Mouse (Mus musculus): ENCODE measurements at regions not wholly inside any gene's neighbourhood (a gene's known extent, or its start where the extent isn't known, plus 50 kb on each side); places are given as distances from the start of the nearest gene placed in this dataset.

DNA sequence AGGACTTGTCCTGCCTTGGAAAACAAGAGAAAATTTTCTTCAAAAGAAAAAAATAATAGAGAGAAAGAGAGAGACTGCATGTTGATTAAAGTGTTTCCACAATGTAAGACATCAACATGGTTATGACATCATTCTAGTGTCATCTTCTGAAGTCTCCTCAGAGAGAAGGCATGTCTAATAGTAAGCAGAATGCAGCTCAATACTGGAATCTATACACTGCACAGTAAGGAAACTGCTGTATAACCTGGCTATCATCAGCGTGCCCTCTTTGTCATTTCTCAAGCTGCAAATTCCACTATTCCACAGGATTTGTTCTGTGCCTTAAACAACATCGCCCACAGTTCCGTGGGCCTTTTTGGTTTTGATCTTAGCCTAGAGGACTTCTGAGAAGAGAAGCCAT lies 82.8 kb upstream of the Mapk10 start:
- H3K4me1 ChIP-seq (ENCODE audit: insufficient read depth, low read depth, low read length): no peaks in the 10 kb centered on the region
- H3K9me3 ChIP-seq (replicated peaks): peaks cover 46% of the 10 kb centered on the region
- DNase-seq (ENCODE audit: low spot score): no peak
- H3K36me3 ChIP-seq (replicated peaks): no peaks in the 10 kb centered on the region
- no peak overlapping the region for H3K4me3 ChIP-seq (ENCODE audit: low read depth, low read length)
- H3K27me3 ChIP-seq (ENCODE audit: insufficient read depth, low read length): no peaks in the 10 kb centered on the region
- no peak for ATAC-seq (ENCODE audit: extremely low read depth, insufficient number of reproducible peaks, low FRiP score, poor library complexity, severe bottlenecking)
- no peak for TF ChIP-seq GATA2 (IDR thresholded peaks at IDR 0.05; ENCODE audit: borderline replicate concordance, low read depth, low read length)
- TF ChIP-seq CTCF (IDR thresholded peaks at IDR 0.05; ENCODE audit: low read depth, low read length): no peak
- no peak for TF ChIP-seq TAL1 (conservative IDR thresholded peaks at IDR 0.05; ENCODE audit: low read depth, low read length)
- TF ChIP-seq GATA1 (IDR thresholded peaks at IDR 0.05; ENCODE audit: borderline replicate concordance, low read length): no peak
- TF ChIP-seq POLR2AphosphoS5 (IDR thresholded peaks at IDR 0.05; ENCODE audit: insufficient replicate concordance, low read depth, low read length): no peak

DNA sequence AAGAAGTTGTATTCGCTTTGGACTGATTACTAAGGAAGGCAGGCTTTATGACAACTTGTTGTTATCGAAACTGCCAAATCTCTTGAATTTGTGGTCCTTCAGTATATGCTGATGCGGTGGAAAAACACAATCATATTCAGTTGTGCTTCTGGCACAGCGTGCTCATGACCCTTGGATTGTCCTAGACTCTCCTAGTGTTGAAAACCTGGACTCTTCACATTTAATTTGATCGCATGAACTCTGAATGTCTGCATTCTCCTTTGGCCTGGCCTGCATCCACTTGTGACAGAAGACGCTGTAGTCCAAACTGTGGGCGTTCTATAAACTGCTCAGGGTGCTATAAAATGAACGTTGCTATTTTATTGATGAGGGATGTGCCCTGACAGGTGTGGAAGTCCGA lies 80.6 kb upstream of the Mapk10 start:
- no peaks in the 10 kb centered on the region for H3K36me3 ChIP-seq (replicated peaks)
- H3K4me1 ChIP-seq (ENCODE audit: insufficient read depth, low read depth, low read length): no peaks in the 10 kb centered on the region
- H3K9me3 ChIP-seq (replicated peaks): peaks cover 42% of the 10 kb centered on the region
- ATAC-seq (ENCODE audit: extremely low read depth, insufficient number of reproducible peaks, low FRiP score, poor library complexity, severe bottlenecking): no peak
- DNase-seq (ENCODE audit: low spot score): no peak
- TF ChIP-seq GATA1 (IDR thresholded peaks at IDR 0.05; ENCODE audit: borderline replicate concordance, low read length): no peak
- TF ChIP-seq CTCF (IDR thresholded peaks at IDR 0.05; ENCODE audit: low read depth, low read length): no peak
- no peak for TF ChIP-seq GATA2 (IDR thresholded peaks at IDR 0.05; ENCODE audit: borderline replicate concordance, low read depth, low read length)
- H3K4me3 ChIP-seq (ENCODE audit: low read depth, low read length): no peak overlapping the region
- no peaks in the 10 kb centered on the region for H3K27me3 ChIP-seq (ENCODE audit: insufficient read depth, low read length)

- no peak overlapping the region for H3K4me3 ChIP-seq (ENCODE audit: low read depth, low read length)
- H3K9me3 ChIP-seq (replicated peaks): peaks cover 45% of the 10 kb centered on the region
- no peak for DNase-seq (ENCODE audit: low spot score)
- no peaks in the 10 kb centered on the region for H3K36me3 ChIP-seq (replicated peaks)
- H3K27me3 ChIP-seq (ENCODE audit: insufficient read depth, low read length): no peaks in the 10 kb centered on the region
- TF ChIP-seq POLR2AphosphoS5 (IDR thresholded peaks at IDR 0.05; ENCODE audit: insufficient replicate concordance, low read depth, low read length) (no peak), TAL1 (conservative IDR thresholded peaks at IDR 0.05; ENCODE audit: low read depth, low read length) (no peak), CTCF (IDR thresholded peaks at IDR 0.05; ENCODE audit: low read depth, low read length) (no peak), GATA1 (IDR thresholded peaks at IDR 0.05; ENCODE audit: borderline replicate concordance, low read length) (no peak), GATA2 (IDR thresholded peaks at IDR 0.05; ENCODE audit: borderline replicate concordance, low read depth, low read length) (no peak)
- ATAC-seq (ENCODE audit: extremely low read depth, insufficient number of reproducible peaks, low FRiP score, poor library complexity, severe bottlenecking): no peak
- H3K4me1 ChIP-seq (ENCODE audit: insufficient read depth, low read depth, low read length): no peaks in the 10 kb centered on the region
Observed at GRCm38 (mm10) chr5:103291219-103291618, 80.1 kb upstream of the Mapk10 start.

DNA sequence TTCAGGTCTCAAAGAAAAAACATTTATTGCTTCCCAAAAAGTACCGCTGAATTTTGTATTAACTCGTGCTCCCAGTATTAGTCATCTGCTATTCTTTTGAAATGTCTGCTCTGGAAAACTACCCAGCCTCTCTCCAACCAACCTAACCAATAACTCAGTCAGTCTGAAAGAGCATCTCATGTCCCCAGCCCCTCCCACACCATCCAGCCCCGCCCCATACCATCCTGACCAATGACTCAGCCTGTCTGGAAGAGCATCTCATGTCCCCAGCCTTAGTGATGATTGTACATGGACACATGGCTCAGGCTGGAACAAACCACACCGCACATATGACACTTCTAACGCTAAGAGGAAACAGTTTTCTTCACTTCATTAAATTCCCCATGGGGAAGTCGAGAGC lies 58.1 kb upstream of the Mapk10 start:
- peaks cover 68% of the 10 kb centered on the region for H3K9me3 ChIP-seq (replicated peaks)
- H3K36me3 ChIP-seq (replicated peaks): no peaks in the 10 kb centered on the region
- DNase-seq (ENCODE audit: low spot score) (no peak), ATAC-seq (ENCODE audit: extremely low read depth, insufficient number of reproducible peaks, low FRiP score, poor library complexity, severe bottlenecking) (no peak)
- no peak overlapping the region for H3K4me3 ChIP-seq (ENCODE audit: low read depth, low read length)
- H3K27me3 ChIP-seq (ENCODE audit: insufficient read depth, low read length): no peaks in the 10 kb centered on the region
- H3K4me1 ChIP-seq (ENCODE audit: insufficient read depth, low read depth, low read length): no peaks in the 10 kb centered on the region
- TF ChIP-seq TAL1 (conservative IDR thresholded peaks at IDR 0.05; ENCODE audit: low read depth, low read length) (no peak), GATA1 (IDR thresholded peaks at IDR 0.05; ENCODE audit: borderline replicate concordance, low read length) (no peak), POLR2AphosphoS5 (IDR thresholded peaks at IDR 0.05; ENCODE audit: insufficient replicate concordance, low read depth, low read length) (no peak), GATA2 (IDR thresholded peaks at IDR 0.05; ENCODE audit: borderline replicate concordance, low read depth, low read length) (no peak), CTCF (IDR thresholded peaks at IDR 0.05; ENCODE audit: low read depth, low read length) (no peak)

GRCm38 (mm10) chr5:103264903-103265302 lies 53.8 kb upstream of the Mapk10 start:
- no peak for TF ChIP-seq GATA2 (IDR thresholded peaks at IDR 0.05; ENCODE audit: borderline replicate concordance, low read depth, low read length)
- TF ChIP-seq TAL1 (conservative IDR thresholded peaks at IDR 0.05; ENCODE audit: low read depth, low read length): no peak
- TF ChIP-seq GATA1 (IDR thresholded peaks at IDR 0.05; ENCODE audit: borderline replicate concordance, low read length): no peak
- TF ChIP-seq CTCF (IDR thresholded peaks at IDR 0.05; ENCODE audit: low read depth, low read length): no peak
- TF ChIP-seq POLR2AphosphoS5 (IDR thresholded peaks at IDR 0.05; ENCODE audit: insufficient replicate concordance, low read depth, low read length): no peak
- H3K36me3 ChIP-seq (replicated peaks): no peaks in the 10 kb centered on the region
- no peak overlapping the region for H3K4me3 ChIP-seq (ENCODE audit: low read depth, low read length)
- DNase-seq (ENCODE audit: low spot score) (no peak), ATAC-seq (ENCODE audit: extremely low read depth, insufficient number of reproducible peaks, low FRiP score, poor library complexity, severe bottlenecking) (no peak)
- H3K4me1 ChIP-seq (ENCODE audit: insufficient read depth, low read depth, low read length): no peaks in the 10 kb centered on the region
- H3K9me3 ChIP-seq (replicated peaks): peaks cover 56% of the 10 kb centered on the region
- H3K27me3 ChIP-seq (ENCODE audit: insufficient read depth, low read length): no peaks in the 10 kb centered on the region

- ATAC-seq (ENCODE audit: extremely low read depth, insufficient number of reproducible peaks, low FRiP score, poor library complexity, severe bottlenecking): no peak
- H3K27me3 ChIP-seq (ENCODE audit: insufficient read depth, low read length): no peaks in the 10 kb centered on the region
- peaks cover 38% of the 10 kb centered on the region for H3K9me3 ChIP-seq (replicated peaks)
- H3K36me3 ChIP-seq (replicated peaks): no peaks in the 10 kb centered on the region
- H3K4me3 ChIP-seq (ENCODE audit: low read depth, low read length): no peak overlapping the region
- TF ChIP-seq TAL1 (conservative IDR thresholded peaks at IDR 0.05; ENCODE audit: low read depth, low read length) (no peak), POLR2AphosphoS5 (IDR thresholded peaks at IDR 0.05; ENCODE audit: insufficient replicate concordance, low read depth, low read length) (no peak), CTCF (IDR thresholded peaks at IDR 0.05; ENCODE audit: low read depth, low read length) (no peak)
- DNase-seq (ENCODE audit: low spot score): no peak
- no peaks in the 10 kb centered on the region for H3K4me1 ChIP-seq (ENCODE audit: insufficient read depth, low read depth, low read length)
Observed at GRCm38 (mm10) chr5:103261406-103261805, 50.3 kb upstream of the Mapk10 start.

Data from G1E (cell line).